Mouse (Mus musculus) large intestine, adult 2 months (tissue): ENCODE data around the gene Hsp90aa1. TPM values are rescaled to one million over a fixed set of nuclear protein-coding genes. Genes with fewer than 3 reads are reported as not detected.

ENCODE experiments used
- DNase-seq: peaks from one replicate; pipeline ENCODE4 v3.0.0-alpha.2; 2012; ENCODE audit warnings: low read depth, low spot score
- WGBS: fragments of 180-500 bp; shearing (Covaris S2); methylation state at CpG from one replicate; pipeline ENCODE4 v1.1.7; 2018; 5-methylcytosine and 5-hydroxymethylcytosine counted together
- polyA plus RNA-seq: library from polyadenylated mRNA; depleted of rRNA; stranded (reverse); fragments of >200 nt; gene quantifications from 2 replicates; pipeline ENCODE4 v1.2.3, GENCODE M21; 2012; rRNA removed

Gene Hsp90aa1
- polyA plus RNA-seq, 1 experiment = 73.9 TPM

- no peak for DNase-seq
- 74% methylated on average over 13 of the region's 13 CpGs for WGBS
Observed at GRCm38 (mm10) chr12:110667466-110668077, 35.0 kb downstream of the Hsp90aa1 start.

- DNase-seq = no peak
- WGBS = 95% methylated on average over 14 of the region's 14 CpGs
Observed at GRCm38 (mm10) chr12:110661746-110662145, 40.8 kb downstream of the Hsp90aa1 start.

- DNase-seq = no peak
- WGBS = 97% methylated on average over 17 of the region's 17 CpGs
Observed at GRCm38 (mm10) chr12:110651464-110651863, 51.1 kb downstream of the Hsp90aa1 start.

GRCm38 (mm10) chr12:110650241-110650641 is 52.3 kb downstream of the Hsp90aa1 start:
- DNase-seq = no peak
- WGBS = 75% methylated on average over 8 of the region's 8 CpGs

Other genes with a start within 250 kb of the Hsp90aa1 start
- 158 and 237 TPM in 2 replicates for gene Dync1h1, start 101.3 kb downstream of the Hsp90aa1 start, polyA plus RNA-seq
- gene 1700001K19Rik, start 20.1 kb downstream of the Hsp90aa1 start, polyA plus RNA-seq = not detected in 2 replicates
- gene Wdr20, start 35.2 kb upstream of the Hsp90aa1 start, polyA plus RNA-seq = 19.4 and 26.8 TPM in 2 replicates
- 0.64 and 0.81 TPM in 2 replicates for gene Mok, start 138.2 kb upstream of the Hsp90aa1 start, polyA plus RNA-seq
- 3.3 and 5.7 TPM in 2 replicates for gene Zfp839, start 147.5 kb upstream of the Hsp90aa1 start, polyA plus RNA-seq
- gene Cinp, start 186.4 kb upstream of the Hsp90aa1 start, polyA plus RNA-seq = 25.6 and 26.4 TPM in 2 replicates
- gene Tecpr2, start 186.5 kb upstream of the Hsp90aa1 start, polyA plus RNA-seq = 2.3 and 4.3 TPM in 2 replicates